Mouse (Mus musculus): ENCODE measurements around the gene Defb19.

Gene Defb19

GRCm38 (mm10) chr2:152580107-152580506 is at the start of gene Defb19:
Defb19 (minus strand) TSS chr2:152580312.
- DNase-seq (ENCODE audit: low spot score in 2 of 2): no peak

DNA sequence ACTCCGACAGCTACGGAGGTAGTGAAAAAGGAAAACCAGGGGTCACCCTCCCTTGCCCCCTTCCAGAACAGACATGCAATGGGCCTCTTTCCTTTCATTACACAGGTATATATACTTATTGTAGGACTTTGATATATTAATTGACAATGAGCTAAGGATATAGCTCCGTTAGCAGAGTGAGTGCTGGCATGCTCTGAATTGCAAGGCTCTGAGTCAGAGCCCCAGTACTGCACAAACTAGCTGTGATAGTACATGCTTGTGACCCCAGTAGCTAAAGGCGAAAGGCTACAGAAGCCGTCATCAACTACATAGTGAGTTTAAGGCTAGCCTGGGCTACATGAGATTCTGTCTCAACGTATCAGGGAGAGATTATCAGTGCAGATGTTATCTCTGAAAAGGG is 49.8 kb upstream of the Defb19 start:
- DNase-seq (ENCODE audit: low spot score in 2 of 2): no peak

DNA sequence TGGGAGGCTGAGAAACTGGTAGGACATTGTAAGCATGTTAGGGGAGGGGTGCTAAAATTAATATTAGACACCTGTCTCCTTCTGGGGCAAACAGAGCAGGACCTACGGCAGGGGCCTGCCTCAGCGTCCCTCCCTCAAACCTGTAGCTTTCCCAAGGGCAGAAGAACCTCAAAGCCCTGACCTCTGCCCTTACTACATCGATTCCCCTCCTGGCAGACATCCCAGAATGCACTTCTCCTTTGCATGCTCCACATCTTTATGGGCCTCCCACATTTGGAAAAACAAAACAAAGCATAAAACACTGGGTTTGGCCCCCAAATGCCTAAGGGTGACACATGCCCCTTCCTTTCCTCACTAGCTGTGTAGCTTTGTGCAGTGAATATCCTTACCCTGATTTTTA is 49.1 kb upstream of the Defb19 start:
- DNase-seq (ENCODE audit: low spot score in 2 of 2): no peak

DNA sequence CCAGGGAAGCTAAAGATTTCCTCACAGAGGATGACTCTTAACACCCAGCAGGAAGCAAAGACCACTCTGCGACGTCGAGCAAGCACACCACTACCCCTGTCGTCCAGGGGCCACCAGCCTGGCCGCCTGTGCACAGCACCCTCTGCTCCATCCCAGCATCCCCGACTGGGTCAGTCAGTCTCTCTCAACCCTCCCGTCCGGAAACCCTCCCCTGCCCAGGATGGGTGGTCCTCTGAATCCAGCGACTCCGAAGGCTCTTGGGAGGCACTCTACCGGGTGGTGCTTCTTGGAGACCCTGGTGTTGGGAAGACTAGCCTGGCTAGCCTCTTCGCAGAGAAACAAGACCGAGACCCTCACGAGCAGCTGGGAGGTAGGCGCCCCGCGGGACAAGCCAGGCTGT is 48.0 kb upstream of the Defb19 start:
- no peak for DNase-seq (ENCODE audit: low spot score in 2 of 2)

DNA sequence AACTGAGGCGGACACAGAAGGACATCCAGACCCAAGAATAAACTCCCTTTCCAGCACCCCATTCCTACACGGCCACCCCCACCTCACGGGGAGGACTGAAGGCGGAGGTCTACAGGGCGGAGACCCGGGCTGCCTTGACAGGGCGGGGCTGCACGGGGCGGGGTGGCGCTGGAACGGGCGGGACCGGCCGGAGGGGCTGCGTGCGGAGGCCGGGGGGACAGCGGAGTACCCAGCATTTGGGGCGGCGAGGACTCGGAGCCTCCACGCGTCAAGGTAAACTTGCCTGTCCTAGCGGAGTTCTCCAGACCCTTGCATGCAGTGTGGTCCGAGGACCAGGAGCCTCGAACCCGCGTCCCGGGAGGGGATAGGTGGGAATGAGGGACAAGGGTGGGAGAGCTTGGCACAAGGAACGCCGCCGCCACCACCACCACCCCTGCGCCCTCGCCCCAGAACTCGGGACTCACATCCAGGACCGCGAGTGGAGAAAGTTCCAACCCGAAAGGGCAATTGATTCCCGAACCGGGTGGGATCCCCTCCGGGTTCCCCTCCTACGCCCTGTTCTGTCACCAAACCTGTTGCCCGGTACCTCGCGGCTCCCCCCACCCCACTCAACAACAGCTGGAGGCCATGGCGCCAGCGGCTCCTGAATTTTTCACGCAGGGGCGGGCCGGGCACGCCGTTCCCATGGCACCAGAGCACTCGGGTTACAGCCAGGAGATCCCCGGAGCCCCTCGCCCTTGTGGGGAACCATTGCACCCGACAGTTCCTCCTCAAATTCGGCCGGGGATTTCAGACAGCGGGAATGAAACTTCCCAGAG is 46.9 kb upstream of the Defb19 start, which contains the start of gene Rem1:
Rem1 (plus strand) TSS at position 178 of the 818 bp plus-strand sequence.
- DNase-seq (ENCODE audit: low spot score in 2 of 2): no peak

- DNase-seq (ENCODE audit: low spot score in 2 of 2): no peak
Measured at GRCm38 (mm10) chr2:152625256-152625655, 45.1 kb upstream of the Defb19 start.

DNA sequence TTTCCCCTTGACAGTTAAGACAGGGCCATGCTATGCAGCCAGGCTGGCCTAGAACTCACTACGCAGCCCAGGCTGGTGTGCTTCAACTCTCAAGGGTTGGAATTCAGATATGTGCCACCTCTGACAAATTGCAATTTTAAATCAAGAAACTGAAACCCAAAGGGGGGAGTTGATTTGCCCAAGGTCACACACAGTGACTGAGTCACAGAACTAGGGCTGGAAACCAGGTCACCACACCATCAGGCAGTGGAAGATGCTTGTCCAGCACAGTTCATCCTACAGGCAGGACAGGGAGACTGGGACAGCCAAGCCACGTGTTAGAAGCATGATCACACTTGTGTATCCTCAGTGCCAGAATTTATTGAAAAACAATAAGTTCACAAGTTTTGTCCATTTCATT is 44.5 kb upstream of the Defb19 start:
- DNase-seq (ENCODE audit: low spot score in 2 of 2): no peak

GRCm38 (mm10) chr2:152622953-152623352 is 42.8 kb upstream of the Defb19 start, which contains the start of gene Defb25:
Defb25 (minus strand) TSS chr2:152623053.
- no peak for DNase-seq (ENCODE audit: low spot score in 2 of 2)

GRCm38 (mm10) chr2:152622151-152622550 is 42.0 kb upstream of the Defb19 start:
- no peak for DNase-seq (ENCODE audit: low spot score in 2 of 2)

GRCm38 (mm10) chr2:152620367-152621134 is 40.4 kb upstream of the Defb19 start:
- no peak for DNase-seq (ENCODE audit: low spot score in 2 of 2)

- peak in 1 of 2 experiments; percentile 45 for DNase-seq (ENCODE audit: low spot score in 2 of 2)
Measured at GRCm38 (mm10) chr2:152617374-152617773, 37.3 kb upstream of the Defb19 start.

DNA sequence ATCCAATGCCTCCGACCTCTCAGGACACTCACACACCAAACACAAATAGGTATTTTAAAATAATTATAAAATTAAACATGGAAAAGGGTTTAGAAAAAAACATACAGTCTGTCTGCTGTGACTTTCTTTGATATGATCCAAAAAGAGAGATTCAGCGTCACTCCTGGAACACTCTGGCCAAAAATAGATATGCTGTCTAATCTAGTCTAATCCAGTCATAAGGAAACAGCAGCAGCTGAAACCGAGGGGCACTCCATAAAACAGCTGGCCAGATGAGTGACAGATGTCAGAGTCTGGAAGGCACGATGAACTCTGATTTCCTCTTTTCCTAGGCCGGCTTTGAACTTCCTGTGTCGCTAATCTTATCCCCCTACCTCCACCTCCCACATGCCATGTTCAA is 36.4 kb upstream of the Defb19 start:
- no peak for DNase-seq (ENCODE audit: low spot score in 2 of 2)

GRCm38 (mm10) chr2:152615563-152615962 is 35.5 kb upstream of the Defb19 start:
- DNase-seq (ENCODE audit: low spot score in 2 of 2): peak in 1 of 2 experiments; percentile 36

GRCm38 (mm10) chr2:152612193-152612592 is 32.1 kb upstream of the Defb19 start:
- DNase-seq (ENCODE audit: low spot score in 2 of 2): no peak

- DNase-seq (ENCODE audit: low spot score in 2 of 2): no peak
Measured at GRCm38 (mm10) chr2:152608719-152609118, 28.6 kb upstream of the Defb19 start.

DNA sequence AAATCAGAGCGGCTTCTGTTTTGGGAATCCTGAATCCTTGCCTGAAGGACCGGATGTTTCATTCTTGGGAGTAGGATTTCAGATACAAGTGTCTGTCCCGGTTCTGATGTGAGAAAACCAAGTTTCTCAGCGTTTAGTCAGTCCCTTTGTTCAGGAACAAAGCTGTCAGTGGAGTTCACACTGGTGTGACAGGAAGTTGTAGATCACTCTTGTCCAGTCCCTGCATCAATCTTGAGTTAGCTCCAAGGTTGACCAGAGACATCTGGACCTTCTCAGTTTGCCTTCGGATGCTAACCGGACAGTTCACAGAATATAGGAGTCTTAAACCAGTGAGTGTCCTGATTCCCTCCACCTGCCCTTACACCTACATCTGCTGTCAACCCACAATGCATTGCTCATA is 27.6 kb upstream of the Defb19 start:
- no peak for DNase-seq (ENCODE audit: low spot score in 2 of 2)

DNA sequence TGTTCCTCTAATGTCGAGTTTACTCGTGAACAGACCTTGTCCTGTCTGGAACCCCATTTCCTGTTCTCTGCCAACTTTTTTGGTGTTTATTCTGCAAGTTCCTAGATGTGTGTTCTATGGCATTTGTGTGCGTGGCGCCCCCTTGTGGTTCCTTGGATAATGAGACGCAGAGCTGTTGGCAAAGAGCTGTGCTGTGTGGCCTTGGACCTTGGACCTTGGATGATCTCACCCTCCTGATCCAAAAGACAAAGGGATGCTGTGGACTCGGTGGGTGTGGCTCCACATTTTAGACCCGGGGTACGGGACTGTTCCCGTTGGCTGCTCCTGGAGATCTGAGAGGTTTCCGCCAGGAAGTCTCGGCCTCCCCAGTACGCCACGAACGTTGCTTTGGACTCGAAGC is 23.9 kb upstream of the Defb19 start, which contains the start of gene Defb36:
Defb36 (plus strand) TSS at position 271 of the 400 bp plus-strand sequence.
- DNase-seq (ENCODE audit: low spot score in 2 of 2): peak in 1 of 2 experiments; percentile 51

DNA sequence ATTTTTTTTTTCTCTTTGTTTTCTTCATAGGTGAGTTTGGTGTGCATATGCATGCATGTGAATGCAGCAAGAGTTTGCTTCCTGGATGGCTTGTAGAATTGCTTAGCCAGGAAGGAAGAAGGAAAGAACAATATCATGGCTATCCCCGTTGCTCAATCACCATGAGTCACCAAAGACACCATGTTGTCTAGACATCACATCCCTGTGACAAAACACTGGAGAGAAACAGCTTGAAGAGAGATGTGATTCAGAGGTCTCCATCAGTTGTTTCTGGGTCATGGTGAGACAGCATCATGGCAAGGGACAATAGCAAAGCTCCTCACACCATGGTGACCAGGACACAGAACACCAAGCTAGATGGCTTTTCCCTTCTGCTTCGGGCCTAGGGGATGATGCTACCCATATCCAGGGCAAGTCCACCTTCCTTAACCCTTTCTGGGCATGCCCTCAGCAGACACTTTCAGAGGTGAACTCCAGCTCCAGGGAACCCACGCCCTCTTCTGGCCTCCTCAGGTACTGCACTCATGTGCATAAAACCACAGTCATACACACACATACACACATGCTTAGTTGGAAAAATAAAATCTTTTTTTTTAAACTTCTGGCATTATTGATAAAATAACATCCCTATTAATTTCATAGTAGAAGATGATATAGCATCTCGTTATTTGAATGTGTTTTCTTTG is 21.3 kb upstream of the Defb19 start:
- DNase-seq (ENCODE audit: low spot score in 2 of 2): no peak

GRCm38 (mm10) chr2:152600076-152600475 is 20.0 kb upstream of the Defb19 start:
- DNase-seq (ENCODE audit: low spot score in 2 of 2): no peak

- DNase-seq (ENCODE audit: low spot score in 2 of 2): no peak
Measured at GRCm38 (mm10) chr2:152599299-152599698, 19.2 kb upstream of the Defb19 start, which contains the start of gene Defb45. Defb45 (minus strand) TSS chr2:152599399.

- no peak for DNase-seq (ENCODE audit: low spot score in 2 of 2)
Measured at GRCm38 (mm10) chr2:152589021-152589420, 8.9 kb upstream of the Defb19 start.

GRCm38 (mm10) chr2:152588450-152588849 is 8.3 kb upstream of the Defb19 start:
- no peak for DNase-seq (ENCODE audit: low spot score in 2 of 2)

Data from spleen, postnatal 10 days (tissue).